Mouse (Mus musculus) ES-E14 (cell line): Measurements from ENCODE around the gene Foxp1. TPM values are rescaled to one million over a fixed set of nuclear protein-coding genes. Genes with fewer than 3 reads are reported as not detected.

ENCODE experiments used
- DNase-seq: peaks from one replicate; pipeline ENCODE4 v3.0.0-alpha.2; 2013; ENCODE audit warnings: low read depth, low spot score
- H3K27ac ChIP-seq: 2 replicates; pipeline ENCODE4 v1.5.1; 2012; ENCODE audit warnings: low read depth, mild to moderate bottlenecking, low read length, moderate library complexity, mixed read lengths; ENCODE audit not compliant: poor library complexity, insufficient read depth, severe bottlenecking
- H3K36me3 ChIP-seq: 2 replicates; pipeline ENCODE4 v1.6.1; 2012; ENCODE audit warnings: mild to moderate bottlenecking, low read length, moderate library complexity, mixed read lengths; ENCODE audit not compliant: control insufficient read depth, poor library complexity, insufficient read depth, severe bottlenecking
- H3K4me1 ChIP-seq, 2 experiments: fragments of 150-350 bp in 1 of 2; sonication (generic) in 1 of 2; 2 replicates each; pipeline ENCODE4 v1.6.1; 2012; ENCODE audit warnings: low read length in 2 of 2, mild to moderate bottlenecking in 1 of 2, mixed read lengths in 1 of 2; ENCODE audit not compliant: control insufficient read depth in 2 of 2, insufficient read depth in 2 of 2, poor library complexity in 1 of 2
- H3K4me3 ChIP-seq, 2 experiments: fragments of 150-350 bp in 1 of 2; sonication (generic) in 1 of 2; 2 replicates each; pipeline ENCODE4 v1.5.1; 2012; ENCODE audit warnings: low read length in 2 of 2, low read depth in 1 of 2, mild to moderate bottlenecking in 1 of 2, mixed read lengths in 1 of 2; ENCODE audit not compliant: insufficient read depth in 1 of 2, poor library complexity in 1 of 2, severe bottlenecking in 1 of 2
- H3K9ac ChIP-seq: 2 replicates; pipeline ENCODE4 v1.6.1; 2012; ENCODE audit warnings: low read depth, mild to moderate bottlenecking, low read length, mixed read lengths; ENCODE audit not compliant: poor library complexity, insufficient read depth, severe bottlenecking
- H3K9me3 ChIP-seq: fragments of 150-350 bp; sonication (generic); 2 replicates; pipeline ENCODE4 v1.6.1; 2012; ENCODE audit warnings: low read depth, mild to moderate bottlenecking, low read length; ENCODE audit not compliant: control insufficient read depth, insufficient read depth
- CHD2 ChIP-seq: IDR thresholded peaks from 2 replicates; pipeline ENCODE4 v1.6.1; 2014; ENCODE audit warnings: mild to moderate bottlenecking, low read depth, low read length, inconsistent platforms
- HCFC1 ChIP-seq: IDR thresholded peaks from 2 replicates; pipeline ENCODE4 v1.6.1; 2012; ENCODE audit warnings: low read length, inconsistent platforms, borderline replicate concordance; ENCODE audit not compliant: insufficient read depth
- MAFK ChIP-seq: IDR thresholded peaks from 2 replicates; pipeline ENCODE4 v1.6.1; 2014; ENCODE audit warnings: mild to moderate bottlenecking, low read depth, low read length, inconsistent platforms; ENCODE audit not compliant: insufficient read depth
- ZC3H11A ChIP-seq: IDR thresholded peaks from 2 replicates; pipeline ENCODE4 v1.6.1; 2012; ENCODE audit warnings: low read depth, mild to moderate bottlenecking, inconsistent platforms, low read length, borderline replicate concordance
- ZNF384 ChIP-seq: IDR thresholded peaks from 2 replicates; pipeline ENCODE4 v1.6.1; 2012; ENCODE audit warnings: low read depth, low read length, inconsistent platforms
- in situ Hi-C, 2 experiments: fragments of 600-800 bp; cut with MboI; formaldehyde crosslinking; loops; one replicate each; pipeline ENCODE4 v1.15.1; 2025; ENCODE audit warnings: low sequenced_read_pairs in 2 of 2, inconsistent platforms in 1 of 2; ENCODE audit not compliant: unreplicated experiment in 2 of 2
- total RNA-seq: library from RNA; depleted of rRNA; stranded (reverse); fragments of 300-350 nt; gene quantifications from 2 replicates; pipeline ENCODE4 v1.2.3, GENCODE M21; 2012

Foxp1 gene
- total RNA-seq, 1 experiment: 70.0 TPM

DNA sequence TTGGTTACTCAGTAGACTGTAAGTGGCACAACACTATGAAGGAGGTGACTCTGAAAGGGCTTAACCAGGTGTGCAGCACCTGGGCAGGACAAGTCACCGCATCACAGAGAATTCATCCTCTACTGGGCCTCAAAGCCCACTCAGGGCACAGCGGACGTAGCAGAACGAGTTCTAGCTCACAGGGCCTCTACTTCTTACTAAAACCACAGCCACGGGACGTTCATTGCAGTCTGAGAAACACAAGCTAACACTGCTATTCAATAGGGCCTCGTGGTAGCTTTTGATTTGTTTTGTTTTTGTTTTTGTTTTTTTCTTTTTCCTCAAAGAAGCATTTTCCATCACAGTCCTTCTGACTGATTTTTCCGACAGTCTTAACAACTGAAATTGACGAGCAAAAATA lies 89.5 kb downstream of the Foxp1 start:
- H3K27ac ChIP-seq: no peak overlapping the region
- in situ Hi-C loops: no loop called here
- H3K9me3 ChIP-seq: no peaks in the 10 kb centered on the region
- no peak overlapping the region for H3K4me3 ChIP-seq
- no peaks in the 10 kb centered on the region for H3K36me3 ChIP-seq
- H3K4me1 ChIP-seq: no peaks in the 10 kb centered on the region
- no peak overlapping the region for H3K9ac ChIP-seq
- DNase-seq: no peak
- no peak for TF ChIP-seq HCFC1
- no peak for TF ChIP-seq ZC3H11A
- TF ChIP-seq MAFK: no peak
- TF ChIP-seq CHD2: no peak

DNA sequence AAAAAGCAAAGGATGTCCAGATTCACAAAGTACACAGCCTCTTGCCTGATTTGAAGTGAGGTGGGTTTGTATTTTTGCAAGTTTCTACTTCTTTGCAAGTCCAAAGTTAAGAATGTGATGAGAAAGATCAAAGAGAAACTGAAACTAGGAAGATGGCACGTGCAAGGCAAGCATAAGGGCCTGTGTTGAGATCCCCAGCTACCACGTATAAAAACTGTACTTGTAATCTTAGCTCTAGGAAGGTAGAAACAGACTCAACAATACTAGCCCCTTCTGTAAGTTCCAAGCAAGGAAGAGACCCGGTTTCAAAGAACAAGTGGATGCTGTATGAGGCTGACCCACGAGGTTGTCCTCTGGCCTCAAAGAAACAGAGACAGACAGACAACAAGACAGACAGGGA lies 90.6 kb downstream of the Foxp1 start:
- Histone ChIP-seq H3K9ac (no peak overlapping the region), H3K27ac (no peak overlapping the region), H3K36me3 (no peaks in the 10 kb centered on the region), H3K4me3 (no peak overlapping the region), H3K4me1 (no peaks in the 10 kb centered on the region), H3K9me3 (no peaks in the 10 kb centered on the region)
- TF ChIP-seq HCFC1: no peak
- no peak for TF ChIP-seq ZNF384
- TF ChIP-seq ZC3H11A: no peak
- no peak for TF ChIP-seq MAFK
- TF ChIP-seq CHD2: no peak
- in situ Hi-C loops: no loop called here
- DNase-seq: no peak

DNA sequence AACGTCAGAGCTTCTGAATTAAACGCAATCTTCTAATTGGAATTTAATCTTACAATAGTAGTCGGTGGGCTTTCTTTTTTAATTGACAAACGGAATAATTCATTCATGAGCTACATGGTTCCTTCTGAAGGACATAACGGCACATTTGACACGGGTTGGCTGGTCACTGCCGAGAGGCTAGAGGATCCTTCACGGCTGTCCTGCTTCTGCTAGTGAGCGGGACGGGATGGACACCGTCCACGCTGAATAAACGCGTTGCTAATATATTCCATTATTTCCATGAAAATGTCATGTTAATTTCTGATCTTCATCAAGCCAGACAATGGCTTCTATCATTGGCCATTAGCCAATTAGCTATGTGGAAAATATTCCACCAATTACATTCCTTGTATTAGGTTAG lies 92.0 kb downstream of the Foxp1 start:
- Histone ChIP-seq H3K36me3 (no peaks in the 10 kb centered on the region), H3K4me3 (no peak overlapping the region), H3K9me3 (no peaks in the 10 kb centered on the region), H3K4me1 (no peaks in the 10 kb centered on the region), H3K9ac (no peak overlapping the region), H3K27ac (no peak overlapping the region)
- DNase-seq: no peak
- in situ Hi-C loops: no loop called here
- TF ChIP-seq HCFC1 (no peak), ZC3H11A (no peak), ZNF384 (no peak)

- Histone ChIP-seq H3K27ac (no peak overlapping the region), H3K4me1 (no peaks in the 10 kb centered on the region), H3K4me3 (no peak overlapping the region), H3K9me3 (no peaks in the 10 kb centered on the region), H3K36me3 (no peaks in the 10 kb centered on the region), H3K9ac (no peak overlapping the region)
- no peak for TF ChIP-seq HCFC1
- TF ChIP-seq ZC3H11A: no peak
- no peak for TF ChIP-seq MAFK
- no peak for TF ChIP-seq CHD2
- TF ChIP-seq ZNF384: no peak
- in situ Hi-C loops: no loop called here
- DNase-seq: no peak
These were observed 93.0 kb downstream of the Foxp1 start for GRCm38 (mm10) chr6:99429378-99430131.

GRCm38 (mm10) chr6:99428961-99429360 lies 93.6 kb downstream of the Foxp1 start:
- Histone ChIP-seq H3K27ac (no peak overlapping the region), H3K9ac (no peak overlapping the region), H3K36me3 (no peaks in the 10 kb centered on the region), H3K4me1 (no peaks in the 10 kb centered on the region), H3K9me3 (no peaks in the 10 kb centered on the region), H3K4me3 (no peak overlapping the region)
- in situ Hi-C loops: no loop called here
- DNase-seq: no peak
- no peak for TF ChIP-seq ZC3H11A
- no peak for TF ChIP-seq CHD2
- TF ChIP-seq HCFC1: no peak
- TF ChIP-seq ZNF384: no peak
